10 mouse cellular contexts compared by ENCODE assay signal in genomic region chr6:141250984-141251383, GRCm38 (mm10). TPM values are rescaled to one million over a fixed set of nuclear protein-coding genes. Genes with fewer than 3 reads are reported as not detected.
DNase-seq lines count a peak whose midpoint lies in the region; ATAC-seq and TF ChIP-seq lines count a peak whose summit lies in the region.
"Had no signal": no experiment of that assay in that cellular context is flagged by ENCODE, and none has a peak within 500 bp of the region (broad histone marks: within the 10 kb centered on the region; RNA-seq: fewer than 3 reads in every experiment).

No protein-coding gene starts in this region.

- WGBS in kidney, adult 2 months: 38% methylated on average over 6 of the region's 6 CpGs
- WGBS in embryonic facial prominence, embryonic 14.5 days: 39% methylated on average over 6 of the region's 6 CpGs
- WGBS in hindbrain, embryonic 15.5 days: 54% methylated on average over 6 of the region's 6 CpGs
- 61% methylated on average over 6 of the region's 6 CpGs for WGBS in midbrain, embryonic 13.5 days

- no peaks in the 10 kb centered on the region for H3K36me3 ChIP-seq in kidney, adult 2 months (ENCODE audit: control insufficient read depth, insufficient read depth, low read length)
- H3K36me3 ChIP-seq in embryonic facial prominence, embryonic 14.5 days (ENCODE audit: control insufficient read depth, insufficient read depth, low read length): no peaks in the 10 kb centered on the region
- H3K36me3 ChIP-seq in hindbrain, embryonic 15.5 days: no peaks in the 10 kb centered on the region
- H3K36me3 ChIP-seq in midbrain, embryonic 13.5 days: no peaks in the 10 kb centered on the region

- no peaks in the 10 kb centered on the region for H3K27me3 ChIP-seq in kidney, adult 2 months (replicated peaks; ENCODE audit: control insufficient read depth, insufficient read depth, low read length)
- H3K27me3 ChIP-seq in embryonic facial prominence, embryonic 14.5 days (replicated peaks; ENCODE audit: control insufficient read depth, insufficient read depth, low read length): peaks cover 7% of the 10 kb centered on the region; the same call in 1 of the 2 replicates
- H3K27me3 ChIP-seq in hindbrain, embryonic 15.5 days: peaks cover 9% of the 10 kb centered on the region; the same call in 1 of the 2 replicates
- peaks cover 41% of the 10 kb centered on the region for H3K27me3 ChIP-seq in midbrain, embryonic 13.5 days

- no peak for TF ChIP-seq CTCF in kidney, adult 2 months (conservative IDR thresholded peaks at IDR 0.05; ENCODE audit: insufficient read depth, insufficient read length, low read depth, low read length)
- no peak for TF ChIP-seq CTCF in left cerebral cortex, adult 2 months (IDR thresholded peaks at IDR 0.05)

- intact Hi-C loops in left cerebral cortex, adult 2 months (cut with DNase I): loop anchor here (10.0 kb wide), 1 partner anchor 326 kb away; no protein-coding TSS in a partner anchor

- no peak for DNase-seq in kidney, adult 2 months
- no peak for DNase-seq in kidney, adult 9 months
- DNase-seq in embryonic facial prominence, embryonic 14.5 days (ENCODE audit: low spot score): no peak
- no peak for DNase-seq in layer of hippocampus, postnatal 36 days
- DNase-seq in left cerebral cortex, adult 2 months (ENCODE audit: extremely low spot score in 1 of 2, low spot score in 2 of 2): no peak
- DNase-seq: adrenal gland, postnatal 14 days; thymus, postnatal 25 days had no signal

- no peak for ATAC-seq in embryonic facial prominence, embryonic 14.5 days (ENCODE audit: low read depth)
- ATAC-seq in hindbrain, embryonic 15.5 days (ENCODE audit: low FRiP score, low read depth): no peak
- ATAC-seq in midbrain, embryonic 13.5 days: no peak
- ATAC-seq in cerebellum, adult (ENCODE audit: insufficient number of reproducible peaks, low FRiP score, low TSS enrichment): no peak

- H3K4me1 ChIP-seq in kidney, adult 2 months (ENCODE audit: control insufficient read depth, insufficient read depth, low read length): no peaks in the 10 kb centered on the region
- H3K4me1 ChIP-seq in embryonic facial prominence, embryonic 14.5 days (ENCODE audit: control insufficient read depth, insufficient read depth, low read length): peaks cover 9% of the 10 kb centered on the region; the same call in 1 of the 2 replicates
- H3K4me1 ChIP-seq in hindbrain, embryonic 15.5 days (replicated peaks): peaks cover 15% of the 10 kb centered on the region; the same call in 1 of the 2 replicates
- peaks cover 19% of the 10 kb centered on the region for H3K4me1 ChIP-seq in midbrain, embryonic 13.5 days (replicated peaks)

- no peaks in the 10 kb centered on the region for H3K9me3 ChIP-seq in embryonic facial prominence, embryonic 14.5 days (ENCODE audit: control insufficient read depth, low read length)
- no peaks in the 10 kb centered on the region for H3K9me3 ChIP-seq in hindbrain, embryonic 15.5 days
- H3K9me3 ChIP-seq in midbrain, embryonic 13.5 days: no peaks in the 10 kb centered on the region

- peak overlapping the region; percentile 81 for H3K9ac ChIP-seq in embryonic facial prominence, embryonic 14.5 days (ENCODE audit: low read depth, low read length)
- no peak overlapping the region for H3K9ac ChIP-seq in hindbrain, embryonic 15.5 days
- H3K9ac ChIP-seq in midbrain, embryonic 13.5 days (replicated peaks): no peak overlapping the region

- H3K4me2 ChIP-seq in embryonic facial prominence, embryonic 14.5 days (ENCODE audit: low read depth, low read length): peak overlapping the region; percentile 87
- H3K4me2 ChIP-seq in hindbrain, embryonic 15.5 days: peak overlapping the region; percentile 98
- H3K4me2 ChIP-seq in midbrain, embryonic 13.5 days (replicated peaks): peak overlapping the region; percentile 90

- H3K4me3 ChIP-seq in kidney, adult 2 months (ENCODE audit: insufficient read depth, low read depth, low read length): peak overlapping the region; percentile 54
- peak overlapping the region; percentile 79 for H3K4me3 ChIP-seq in embryonic facial prominence, embryonic 14.5 days (ENCODE audit: low read depth, low read length)
- peak overlapping the region; percentile 54 for H3K4me3 ChIP-seq in hindbrain, embryonic 15.5 days
- peak overlapping the region; percentile 72 for H3K4me3 ChIP-seq in midbrain, embryonic 13.5 days (replicated peaks)
- no peak overlapping the region for H3K4me3 ChIP-seq in left cerebral cortex, adult 2 months

- no peak for TF ChIP-seq POLR2A in kidney, adult 2 months (IDR thresholded peaks at IDR 0.05; ENCODE audit: low read depth, low read length)

- H3K27ac ChIP-seq in kidney, adult 2 months (ENCODE audit: insufficient read depth, low read depth, low read length): no peak overlapping the region
- H3K27ac ChIP-seq in embryonic facial prominence, embryonic 14.5 days (replicated peaks; ENCODE audit: low read depth, low read length): no peak overlapping the region
- no peak overlapping the region for H3K27ac ChIP-seq in hindbrain, embryonic 15.5 days (replicated peaks)
- no peak overlapping the region for H3K27ac ChIP-seq in midbrain, embryonic 13.5 days
- H3K27ac ChIP-seq in left cerebral cortex, adult 2 months: no peak overlapping the region

RNA-seq across cellular contexts. Expression of gene Pde3a, which starts 1.9 kb away (rescaled TPM):
- 4.1 and 4.2 TPM in 2 replicates for polyA plus RNA-seq in kidney, adult 2 months (2012; rRNA removed)
- 4.8 and 5.0 TPM in 2 replicates for polyA plus RNA-seq in embryonic facial prominence, embryonic 14.5 days (2014; fragmentation: Nextera tagmentation; extraction: Ambion mirVana)
- 2.5 and 2.7 TPM in 2 replicates for polyA plus RNA-seq in hindbrain, embryonic 15.5 days (2015; fragmentation: Nextera tagmentation; extraction: Ambion mirVana)
- polyA plus RNA-seq in midbrain, embryonic 13.5 days (2015; fragmentation: Nextera tagmentation; extraction: Ambion mirVana): 1.7 and 1.9 TPM in 2 replicates
- total RNA-seq in layer of hippocampus, postnatal 36 days (2021): 1 to 10 TPM; 2.4 to 2.9 TPM
- total RNA-seq in left cerebral cortex, adult 2 months (2021): 1 to 10 TPM; 1.4 to 1.8 TPM
